Mouse (Mus musculus) left cerebral cortex, adult 8-10 months (tissue): ENCODE data around the gene Palld. TPM values are rescaled to one million over a fixed set of nuclear protein-coding genes. Genes with fewer than 3 reads are reported as not detected.

Experiments
- DNase-seq, 2 experiments: peaks; one replicate each; pipeline ENCODE4 v3.0.0; 2022; ENCODE audit warnings: low spot score in 2 of 2
- total RNA-seq, 4 experiments: library from RNA; stranded (reverse); gene quantifications; 2 replicates each; pipeline ENCODE4 v1.2.4; 2022

The Palld gene
- total RNA-seq, 4 experiments from 2014 or later, result 4.3 to 4.9 (median 4.6) TPM

GRCm38 (mm10) chr8:61687071-61687470, 215.4 kb downstream of the Palld start:
- DNase-seq, result no peak

DNA sequence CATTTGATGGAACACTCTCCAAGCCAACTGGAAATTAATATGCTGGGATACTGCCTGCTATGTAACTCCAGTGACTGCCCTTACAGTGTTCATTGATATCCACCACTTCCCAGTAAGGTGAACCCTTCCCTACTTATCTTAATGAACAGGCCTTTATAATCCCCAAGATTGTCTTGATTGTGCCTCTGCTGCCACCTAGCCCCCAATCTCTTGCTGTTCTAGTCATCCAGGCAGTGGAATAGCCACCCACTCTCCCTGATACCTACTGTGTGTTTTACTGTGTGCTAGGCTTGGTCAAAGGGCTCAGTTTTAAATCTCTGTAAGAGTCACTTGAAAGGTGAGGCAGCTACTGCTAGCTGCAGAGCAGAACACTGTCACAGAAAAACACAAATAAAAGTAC, 216.2 kb downstream of the Palld start:
- DNase-seq, result no peak

DNA sequence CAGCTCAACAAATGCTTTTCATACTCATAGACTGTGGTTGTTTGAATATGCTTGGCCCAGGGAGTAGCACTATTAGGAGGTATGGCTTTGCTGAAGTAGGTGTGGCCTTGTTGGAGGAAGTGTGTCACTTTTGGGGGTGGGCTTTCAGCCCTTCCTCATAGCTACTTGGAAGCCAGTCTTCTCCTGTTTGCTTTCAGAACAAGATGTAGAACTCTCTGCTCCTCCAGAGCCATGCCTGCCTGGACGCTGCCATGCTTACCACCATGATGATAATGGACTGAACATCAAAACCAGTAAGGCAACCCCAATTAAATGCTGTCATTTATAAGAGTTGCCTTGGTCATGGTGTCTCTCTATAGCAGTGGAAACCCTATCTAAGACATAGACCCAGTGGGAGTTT, 217.2 kb downstream of the Palld start:
- DNase-seq, result no peak

GRCm38 (mm10) chr8:61684280-61684939, 218.1 kb downstream of the Palld start:
- DNase-seq, result no peak

DNA sequence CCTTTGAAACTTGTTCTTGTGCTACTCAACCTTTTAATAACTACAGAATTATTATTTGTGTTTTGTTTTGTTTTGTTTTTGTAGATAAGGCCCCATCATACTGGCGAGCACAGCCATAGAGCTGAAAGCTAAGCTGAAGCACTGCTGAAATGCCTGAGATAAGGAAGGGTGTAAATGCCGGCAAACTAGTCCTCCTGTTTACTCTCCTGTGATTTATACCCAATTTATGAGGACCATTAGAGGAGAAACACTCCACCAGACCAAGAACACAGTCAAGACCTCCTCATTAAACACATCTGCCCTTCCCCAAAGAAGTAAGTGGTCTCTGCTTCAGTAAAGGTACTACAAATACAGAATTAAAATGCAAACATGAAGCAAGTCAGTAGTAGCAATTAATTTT, 219.6 kb downstream of the Palld start:
- DNase-seq, result no peak

DNA sequence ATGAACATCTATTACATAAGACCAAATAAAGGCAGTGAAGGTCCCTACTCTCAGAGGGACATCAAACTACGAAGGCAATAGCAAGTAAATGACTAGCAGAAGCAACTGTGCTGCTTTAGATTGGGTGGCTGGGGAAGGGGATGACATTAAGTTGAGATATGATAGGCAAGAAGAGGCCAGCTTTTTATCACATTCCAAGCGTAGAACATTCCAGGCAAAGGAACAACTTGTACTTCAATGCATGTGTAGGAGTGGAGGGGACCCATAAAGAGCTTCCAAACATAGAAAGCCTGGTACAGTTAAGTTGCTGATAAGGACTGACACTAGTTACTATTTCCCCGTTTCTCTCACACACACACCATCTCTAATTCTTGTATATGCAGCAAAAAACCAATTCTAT, 221.3 kb downstream of the Palld start:
- DNase-seq, result no peak

- no peak for DNase-seq
These were observed 225.3 kb downstream of the Palld start for GRCm38 (mm10) chr8:61677227-61677626.

DNA sequence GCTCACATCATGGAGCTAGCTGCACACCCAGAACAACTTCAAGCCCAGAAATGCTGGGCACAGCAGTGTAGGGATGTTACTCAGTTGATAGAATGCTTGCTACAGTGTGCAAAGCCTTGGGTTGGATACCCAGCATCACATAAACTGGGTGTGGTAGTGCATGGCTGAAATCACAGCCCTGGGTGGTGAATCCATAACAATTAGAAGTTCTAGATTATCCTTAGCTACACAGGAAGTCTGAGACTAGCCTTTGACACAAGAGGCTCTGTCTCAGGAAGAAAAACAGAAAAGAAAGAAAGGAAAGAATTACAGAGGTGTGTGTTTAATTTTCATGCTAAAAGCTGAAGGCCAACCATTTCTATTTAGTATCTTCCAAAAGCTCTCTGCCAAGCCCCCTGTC, 231.3 kb downstream of the Palld start:
- DNase-seq, result no peak

GRCm38 (mm10) chr8:61670376-61670775, 232.1 kb downstream of the Palld start:
- DNase-seq, result no peak

DNA sequence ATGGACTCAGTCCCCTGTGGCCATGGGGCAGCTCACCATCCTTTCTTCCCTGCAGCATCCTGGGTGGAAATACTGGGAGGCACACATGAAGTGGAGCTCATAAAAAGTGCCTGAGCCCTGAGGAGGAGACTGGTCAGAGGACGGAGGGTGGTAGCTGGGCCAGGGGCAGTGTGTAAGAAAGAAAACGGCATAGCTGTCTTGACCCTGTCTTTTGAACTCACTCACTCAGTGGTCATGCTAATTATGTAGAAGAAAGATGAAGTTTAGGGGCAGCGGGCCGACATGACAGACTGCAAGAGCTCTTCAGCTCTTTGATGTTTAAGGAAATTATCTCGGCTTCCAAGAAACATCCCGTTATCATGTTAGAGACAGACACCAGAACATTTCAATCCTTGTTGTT, 235.6 kb downstream of the Palld start:
- no peak for DNase-seq

DNA sequence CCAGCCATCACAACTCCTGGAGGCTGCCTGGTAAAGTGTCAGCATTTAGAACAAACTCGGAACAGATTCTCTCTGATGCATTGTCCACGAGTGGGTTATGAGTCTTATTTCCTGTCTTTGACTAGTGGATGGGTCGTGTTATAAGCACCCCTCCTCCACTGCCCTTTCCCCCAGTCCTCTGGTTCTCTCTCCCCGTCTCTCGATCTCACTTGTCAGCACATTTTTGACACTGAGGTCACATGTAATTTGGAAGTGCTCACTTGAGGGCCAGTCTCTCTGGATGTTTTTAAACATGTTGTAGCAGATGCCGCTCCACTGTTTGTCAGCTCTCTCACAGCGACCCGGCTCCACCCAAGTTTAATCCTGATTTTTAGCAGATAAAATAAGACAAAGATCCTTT, 237.5 kb downstream of the Palld start:
- DNase-seq, result no peak

- no peak for DNase-seq
These were observed 238.3 kb downstream of the Palld start for GRCm38 (mm10) chr8:61664162-61664561.

DNA sequence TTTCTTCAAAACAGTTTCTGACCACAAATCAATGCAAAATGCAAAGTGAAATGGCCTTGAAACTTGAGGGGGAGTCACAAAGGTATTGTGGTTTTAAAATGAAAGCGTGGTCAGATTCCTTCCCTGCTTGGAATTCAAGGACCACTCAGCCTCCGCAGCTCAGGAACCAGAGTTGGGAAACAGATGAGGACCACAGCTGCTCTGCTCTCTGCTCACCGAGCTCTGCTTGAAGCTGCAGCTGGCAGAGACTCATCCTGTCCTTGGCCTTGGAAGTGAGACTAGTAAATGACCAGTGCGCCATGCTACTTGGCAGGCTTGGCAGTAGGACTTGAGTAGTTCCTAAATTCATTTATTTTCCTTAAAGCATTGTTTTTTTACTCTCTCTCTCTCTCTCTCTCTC, 239.7 kb downstream of the Palld start:
- no peak for DNase-seq

GRCm38 (mm10) chr8:61661611-61662010, 240.9 kb downstream of the Palld start:
- DNase-seq, result no peak

- no peak for DNase-seq
These were observed 241.5 kb downstream of the Palld start for GRCm38 (mm10) chr8:61660961-61661360.

DNA sequence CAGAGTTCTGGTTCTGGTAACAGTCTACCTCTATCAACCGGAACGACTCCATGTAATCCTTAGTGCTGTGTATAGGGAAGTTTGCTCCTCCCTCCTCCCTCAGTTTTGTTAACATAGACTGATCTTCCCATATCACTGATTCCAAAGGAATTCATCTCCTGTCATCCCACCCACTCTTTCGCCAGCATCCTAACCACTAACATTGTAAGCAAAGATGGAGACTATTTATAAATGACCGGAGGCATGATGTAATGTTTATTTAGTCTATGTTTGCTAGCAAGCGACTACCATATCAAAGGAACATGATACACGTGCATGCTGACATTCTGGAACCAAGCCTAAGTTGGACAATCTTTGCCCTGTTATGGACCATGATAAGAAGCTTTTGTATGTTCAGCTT, 250.5 kb downstream of the Palld start:
- DNase-seq, result no peak

GRCm38 (mm10) chr8:61646195-61646835, 256.2 kb downstream of the Palld start:
- no peak for DNase-seq

DNA sequence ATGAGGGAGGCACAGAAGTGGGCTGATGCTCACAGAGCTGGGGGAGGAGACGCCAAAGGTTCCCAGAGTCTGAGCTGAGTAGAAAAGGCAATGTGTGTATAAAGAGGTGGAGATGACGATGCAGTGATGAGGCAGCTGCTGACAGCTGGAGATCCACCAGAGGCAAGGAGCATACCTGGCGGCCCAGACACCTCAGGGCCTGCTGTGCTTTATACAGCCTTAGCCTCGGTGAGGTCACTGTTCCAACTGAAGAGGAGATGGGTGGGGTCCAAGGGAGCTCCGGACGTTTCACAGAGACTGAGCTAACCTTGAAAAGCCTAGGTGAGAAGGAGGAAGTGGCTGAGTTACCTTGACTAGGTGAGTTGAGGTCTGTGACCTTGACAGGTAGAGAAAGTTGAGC, 256.8 kb downstream of the Palld start:
- DNase-seq, result no peak

DNA sequence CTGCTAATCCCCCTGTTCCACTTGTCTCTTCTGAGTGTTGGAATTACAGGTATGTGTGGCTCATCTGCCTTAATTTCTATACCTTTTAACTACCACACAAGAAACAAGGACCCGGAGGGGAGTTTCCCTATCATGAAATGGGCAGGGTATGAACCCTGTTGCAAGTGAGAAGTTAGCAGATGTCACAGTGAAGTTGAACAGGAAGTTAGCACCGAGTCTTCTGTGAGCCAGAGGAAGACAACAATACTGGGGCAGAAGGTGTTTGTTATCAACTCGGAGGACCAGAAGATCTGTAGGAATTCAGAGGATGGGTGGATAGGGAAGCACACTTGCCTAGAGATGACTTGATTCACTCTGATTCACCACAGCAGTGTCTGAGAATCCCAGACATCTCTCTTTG, 259.3 kb downstream of the Palld start:
- no peak for DNase-seq

DNA sequence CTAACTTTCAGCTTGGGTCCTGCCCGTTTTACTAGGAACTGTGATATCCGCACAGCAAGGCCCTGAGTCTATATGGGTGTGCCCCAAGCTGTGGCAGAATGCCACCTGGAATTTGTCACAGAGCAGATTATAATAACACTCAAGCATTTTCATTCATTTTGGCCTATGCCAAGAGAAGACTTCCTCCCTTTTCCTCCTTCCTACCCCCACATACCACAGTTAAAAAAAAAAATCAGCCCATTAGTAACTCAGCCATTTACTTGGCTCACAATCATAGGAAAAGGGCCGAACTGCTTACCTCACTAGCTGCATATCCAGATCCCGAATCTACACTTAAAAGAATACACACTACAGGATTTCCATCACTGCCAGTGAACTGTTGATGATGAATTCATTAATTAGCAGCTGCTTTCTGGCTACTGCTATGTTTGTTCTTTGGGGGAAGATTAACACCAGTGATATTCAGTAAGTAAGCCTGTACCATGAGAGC, 260.1 kb downstream of the Palld start:
- no peak for DNase-seq

GRCm38 (mm10) chr8:61639596-61639995, 262.9 kb downstream of the Palld start:
- DNase-seq, result no peak

- no peak for DNase-seq
These were observed 263.5 kb downstream of the Palld start for GRCm38 (mm10) chr8:61639008-61639407.

DNA sequence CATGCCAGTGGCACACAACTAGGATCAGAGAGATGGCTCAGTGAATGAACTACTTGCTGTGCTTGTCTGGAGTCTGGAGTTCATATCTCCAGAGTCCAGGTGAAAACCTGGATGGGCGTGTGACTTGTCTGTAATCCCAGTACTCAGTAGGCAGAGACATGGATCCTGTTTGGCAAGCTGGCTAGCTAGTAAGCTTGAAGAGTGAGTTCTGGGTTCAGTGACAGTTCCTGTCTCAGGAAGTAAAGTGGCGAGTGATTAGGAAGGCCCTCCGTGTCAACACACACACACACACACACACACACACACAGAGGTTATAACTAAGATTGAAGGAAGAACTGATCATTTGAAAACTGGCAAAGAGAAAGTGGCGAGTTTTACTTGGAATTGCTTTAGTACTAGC, 264.8 kb downstream of the Palld start:
- no peak for DNase-seq
